Mouse (Mus musculus) heart, postnatal 0 days (tissue): ENCODE data around the gene Cxcl16.
"Not testable (repeated sequence)": the region's sequence is repeated elsewhere in the genome, so short reads cannot be mapped to it uniquely, and the experiment has no call there.

Experiments used
- CTCF ChIP-seq: IDR thresholded peaks from 2 replicates; pipeline ENCODE4 v1.5.1; 2016; ENCODE audit warnings: antibody characterized with exemption, control low read depth, low read depth
- EP300 ChIP-seq: IDR thresholded peaks from 2 replicates; pipeline ENCODE4 v1.6.1; 2016; ENCODE audit warnings: antibody characterized with exemption, low read depth

- not testable (repeated sequence) for TF ChIP-seq CTCF, EP300
Observed at GRCm38 (mm10) chr11:70426598-70426997, 33.2 kb downstream of the Cxcl16 start.
